Mouse (Mus musculus) limb, embryonic 15.5 days (tissue): Measurements from ENCODE around the gene Zmym1. TPM values are rescaled to one million over a fixed set of nuclear protein-coding genes. Genes with fewer than 3 reads are reported as not detected.

Experiments
- ATAC-seq: fragments of 200-750 bp; cut with Nextera tagmentation; 2 replicates; pipeline ENCODE4 v1.8.0; 2017; ENCODE audit warnings: low read depth, moderate TSS enrichment; ENCODE audit not compliant: insufficient number of reproducible peaks, low FRiP score, low TSS enrichment
- H3K27ac ChIP-seq: fragments of 300-500 bp; sonication (generic); 2 replicates; pipeline ENCODE4 v1.5.1; 2015; ENCODE audit warnings: moderate library complexity, mild to moderate bottlenecking, inconsistent platforms
- H3K27me3 ChIP-seq: fragments of 300-500 bp; sonication (generic); 2 replicates; pipeline ENCODE4 v1.6.1; 2015; ENCODE audit warnings: inconsistent platforms
- H3K36me3 ChIP-seq: fragments of 300-500 bp; sonication (generic); 2 replicates; pipeline ENCODE4 v1.6.1; 2015; ENCODE audit warnings: inconsistent platforms
- H3K4me1 ChIP-seq: fragments of 300-500 bp; sonication (generic); 2 replicates; pipeline ENCODE4 v1.6.1; 2015; ENCODE audit warnings: inconsistent platforms
- H3K4me2 ChIP-seq: fragments of 300-500 bp; sonication (generic); 2 replicates; pipeline ENCODE4 v1.6.1; 2015; ENCODE audit warnings: mild to moderate bottlenecking, inconsistent platforms
- H3K4me3 ChIP-seq: fragments of 300-500 bp; sonication (generic); 2 replicates; pipeline ENCODE4 v1.5.1; 2015; ENCODE audit warnings: mild to moderate bottlenecking, inconsistent platforms
- H3K9ac ChIP-seq: fragments of 300-500 bp; sonication (generic); 2 replicates; pipeline ENCODE4 v1.6.1; 2015; ENCODE audit warnings: inconsistent platforms
- H3K9me3 ChIP-seq: fragments of 300-500 bp; sonication (generic); 2 replicates; pipeline ENCODE4 v1.6.1; 2016; ENCODE audit warnings: inconsistent platforms
- WGBS: fragments of 180-500 bp; shearing (Covaris S2); methylation state at CpG from one replicate; pipeline ENCODE4 v1.1.7; 2015; 5-methylcytosine and 5-hydroxymethylcytosine counted together
- polyA plus RNA-seq: library from polyadenylated mRNA; unstranded; fragments of >200 nt; fragmentation: Nextera tagmentation; extraction: Ambion mirVana; gene quantifications from 2 replicates; pipeline ENCODE4 v1.2.1, GENCODE M21; 2015

The Zmym1 gene
- polyA plus RNA-seq, 1 experiment from 2014 or later: 18.5 TPM

GRCm38 (mm10) chr4:127054522-127055198 is 6.3 kb downstream of the Zmym1 start:
- Histone ChIP-seq H3K27me3 (no peaks in the 10 kb centered on the region), H3K9me3 (no peaks in the 10 kb centered on the region), H3K36me3 (peaks cover 54% of the 10 kb centered on the region), H3K4me2 (no peak overlapping the region), H3K4me3 (no peak overlapping the region), H3K4me1 (no peaks in the 10 kb centered on the region), H3K27ac (no peak overlapping the region), H3K9ac (no peak overlapping the region)
- ATAC-seq: no peak
- WGBS: 82% methylated on average over 7 of the region's 7 CpGs

- ATAC-seq: no peak
- H3K27me3 ChIP-seq: no peaks in the 10 kb centered on the region
- H3K9me3 ChIP-seq: no peaks in the 10 kb centered on the region
- H3K4me1 ChIP-seq: no peaks in the 10 kb centered on the region
- WGBS: 90% methylated on average over 5 of the region's 5 CpGs
- H3K4me2 ChIP-seq: no peak overlapping the region
- H3K9ac ChIP-seq: no peak overlapping the region
- no peak overlapping the region for H3K27ac ChIP-seq
- H3K4me3 ChIP-seq: no peak overlapping the region
- H3K36me3 ChIP-seq: peaks cover 59% of the 10 kb centered on the region
These were observed 7.9 kb downstream of the Zmym1 start for GRCm38 (mm10) chr4:127053071-127053470.

DNA sequence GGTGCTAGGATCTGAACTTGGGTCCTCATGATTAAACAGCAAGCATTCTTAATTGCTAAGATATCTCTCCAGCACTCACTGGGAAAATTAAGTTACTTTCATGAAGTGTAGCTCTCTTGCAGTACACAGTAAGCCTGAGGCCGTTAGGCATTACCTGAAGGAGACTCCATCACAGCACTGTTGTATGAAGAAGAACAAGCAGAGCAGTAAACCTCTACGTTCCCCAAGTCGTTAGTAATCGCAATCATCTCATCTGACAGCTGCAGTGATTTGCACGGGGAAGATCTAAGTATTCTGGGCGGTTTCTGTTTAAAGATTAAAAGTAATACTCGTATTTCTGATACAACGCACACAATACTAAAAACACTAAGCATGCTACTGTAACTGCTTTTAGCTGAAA is 9.8 kb downstream of the Zmym1 start:
- ATAC-seq: no peak
- Histone ChIP-seq H3K27ac (no peak overlapping the region), H3K36me3 (peaks cover 64% of the 10 kb centered on the region)

GRCm38 (mm10) chr4:127043540-127043939 is 17.4 kb downstream of the Zmym1 start:
- 87% methylated on average over 4 of the region's 4 CpGs for WGBS
- H3K9me3 ChIP-seq: no peaks in the 10 kb centered on the region
- no peak overlapping the region for H3K9ac ChIP-seq
- ATAC-seq: no peak
- H3K27me3 ChIP-seq: no peaks in the 10 kb centered on the region
- no peak overlapping the region for H3K27ac ChIP-seq
- peaks cover 61% of the 10 kb centered on the region for H3K36me3 ChIP-seq
- H3K4me3 ChIP-seq: no peak overlapping the region
- no peaks in the 10 kb centered on the region for H3K4me1 ChIP-seq
- H3K4me2 ChIP-seq: no peak overlapping the region

More for the DNA sequence above, 9.8 kb downstream of the Zmym1 start:
- WGBS: 75% methylated on average over 8 of the region's 8 CpGs
- no peaks in the 10 kb centered on the region for H3K4me1 ChIP-seq
- no peak overlapping the region for H3K4me2 ChIP-seq
- no peaks in the 10 kb centered on the region for H3K9me3 ChIP-seq
- no peaks in the 10 kb centered on the region for H3K27me3 ChIP-seq
- H3K9ac ChIP-seq: no peak overlapping the region
- H3K4me3 ChIP-seq: no peak overlapping the region

DNA sequence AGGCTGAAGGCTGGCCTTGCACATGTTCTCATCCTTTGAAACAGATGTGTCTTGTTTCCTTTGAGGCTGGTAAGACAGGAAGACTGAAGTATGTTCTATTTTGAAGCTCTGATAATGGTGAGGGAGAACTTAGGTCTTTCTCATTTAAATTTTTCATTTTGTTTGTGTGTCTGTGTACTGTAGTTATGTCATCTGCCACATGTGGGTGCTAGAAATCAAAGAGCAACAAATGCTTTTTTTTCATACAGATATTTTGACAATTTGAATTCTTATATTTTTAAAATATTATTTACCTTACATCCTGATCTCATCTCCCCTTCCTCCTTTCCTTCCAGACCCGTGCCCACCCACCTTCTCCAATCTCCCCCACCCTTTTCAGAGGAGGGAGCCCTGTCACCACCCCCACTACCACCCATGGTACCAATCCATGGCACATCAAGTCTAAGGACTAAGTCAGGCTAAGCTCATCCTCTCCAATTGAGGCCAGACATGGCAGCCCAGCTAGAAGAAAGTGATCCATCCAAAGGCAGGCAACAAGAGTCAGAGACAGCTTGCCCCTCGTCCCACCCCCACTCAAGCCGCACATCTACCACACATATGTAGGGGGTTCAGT is 21.0 kb downstream of the Zmym1 start:
- 75% methylated on average over 3 of the region's 3 CpGs for WGBS
- Histone ChIP-seq H3K4me2 (no peak overlapping the region), H3K27ac (no peak overlapping the region), H3K27me3 (no peaks in the 10 kb centered on the region), H3K4me1 (no peaks in the 10 kb centered on the region), H3K9ac (no peak overlapping the region), H3K36me3 (peaks cover 61% of the 10 kb centered on the region), H3K4me3 (no peak overlapping the region), H3K9me3 (no peaks in the 10 kb centered on the region)
- no peak for ATAC-seq

GRCm38 (mm10) chr4:127038828-127039349 is 22.1 kb downstream of the Zmym1 start:
- WGBS: 94% methylated on average over 3 of the region's 3 CpGs

DNA sequence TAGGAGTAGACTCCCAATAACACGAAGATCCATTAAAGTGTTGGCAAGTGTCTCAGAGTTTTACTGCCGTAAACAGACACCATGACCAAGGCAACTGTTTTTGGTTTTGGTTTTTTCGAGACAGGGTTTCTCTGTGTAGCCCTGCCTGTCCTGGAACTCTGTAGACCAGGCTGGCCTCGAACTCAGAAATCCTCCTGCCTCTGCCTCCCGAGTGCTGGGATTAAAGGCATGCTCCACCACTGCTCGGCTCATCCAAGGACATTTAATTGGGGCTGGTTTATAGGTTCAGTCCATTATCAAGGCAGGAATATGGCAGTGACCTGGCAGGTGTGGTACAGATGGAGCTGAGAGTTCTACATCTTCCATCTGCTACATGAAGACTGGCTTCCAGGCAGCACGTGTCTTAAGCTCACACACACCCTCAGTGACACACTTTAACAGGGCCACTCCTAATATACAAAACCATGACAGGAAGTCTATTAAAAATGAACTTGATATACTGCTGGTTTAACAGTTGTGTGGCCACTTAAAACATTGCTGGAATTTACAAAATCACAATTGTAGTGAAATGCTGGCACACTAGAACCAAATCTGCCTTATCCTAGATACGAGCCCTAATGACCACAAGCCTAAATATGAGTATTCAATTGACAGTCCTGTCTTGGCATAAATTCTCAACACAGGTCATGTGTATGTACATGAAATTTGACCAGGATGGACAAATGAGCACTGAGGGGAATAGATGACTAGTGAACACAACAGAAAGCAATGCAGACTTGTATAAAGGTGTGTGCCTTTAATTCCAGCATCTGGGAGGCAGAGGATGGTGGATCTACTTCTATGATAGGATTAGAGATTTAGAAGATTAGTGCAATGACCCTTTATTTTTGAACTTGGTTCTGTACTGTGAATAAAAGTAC is 22.8 kb downstream of the Zmym1 start:
- no peaks in the 10 kb centered on the region for H3K27me3 ChIP-seq
- no peak overlapping the region for H3K27ac ChIP-seq
- no peak for ATAC-seq
- H3K4me1 ChIP-seq: no peaks in the 10 kb centered on the region
- H3K36me3 ChIP-seq: peaks cover 67% of the 10 kb centered on the region
- no peak overlapping the region for H3K4me2 ChIP-seq
- no peak overlapping the region for H3K9ac ChIP-seq
- no peaks in the 10 kb centered on the region for H3K9me3 ChIP-seq
- H3K4me3 ChIP-seq: no peak overlapping the region
- 68% methylated on average over 8 of the region's 8 CpGs for WGBS

More at GRCm38 (mm10) chr4:127038828-127039349, 22.1 kb downstream of the Zmym1 start:
- H3K9ac ChIP-seq: no peak overlapping the region
- no peak overlapping the region for H3K4me3 ChIP-seq
- no peaks in the 10 kb centered on the region for H3K4me1 ChIP-seq
- no peak overlapping the region for H3K4me2 ChIP-seq
- no peak overlapping the region for H3K27ac ChIP-seq
- H3K36me3 ChIP-seq: peaks cover 60% of the 10 kb centered on the region
- H3K9me3 ChIP-seq: no peaks in the 10 kb centered on the region
- no peaks in the 10 kb centered on the region for H3K27me3 ChIP-seq
- no peak for ATAC-seq

GRCm38 (mm10) chr4:127037158-127037557 is 23.8 kb downstream of the Zmym1 start:
- Histone ChIP-seq H3K27me3 (no peaks in the 10 kb centered on the region), H3K36me3 (peaks cover 70% of the 10 kb centered on the region), H3K4me2 (no peak overlapping the region), H3K27ac (no peak overlapping the region), H3K4me3 (no peak overlapping the region), H3K9me3 (no peaks in the 10 kb centered on the region), H3K4me1 (no peaks in the 10 kb centered on the region), H3K9ac (no peak overlapping the region)
- no peak for ATAC-seq
- WGBS: 89% methylated on average over 3 of the region's 3 CpGs

GRCm38 (mm10) chr4:127027228-127028190 is 33.4 kb downstream of the Zmym1 start:
- no peak for ATAC-seq
- Histone ChIP-seq H3K36me3 (peaks cover 74% of the 10 kb centered on the region), H3K4me3 (no peak overlapping the region)

GRCm38 (mm10) chr4:127026826-127027225 is 34.1 kb downstream of the Zmym1 start:
- H3K27ac ChIP-seq: no peak overlapping the region
- H3K4me2 ChIP-seq: no peak overlapping the region
- no peak overlapping the region for H3K4me3 ChIP-seq
- no peak overlapping the region for H3K9ac ChIP-seq
- H3K4me1 ChIP-seq: peaks cover 29% of the 10 kb centered on the region
- ATAC-seq: no peak
- H3K9me3 ChIP-seq: no peaks in the 10 kb centered on the region
- peaks cover 69% of the 10 kb centered on the region for H3K36me3 ChIP-seq
- WGBS: 83% methylated on average over 4 of the region's 4 CpGs
- H3K27me3 ChIP-seq: no peaks in the 10 kb centered on the region

More at GRCm38 (mm10) chr4:127027228-127028190, 33.4 kb downstream of the Zmym1 start:
- no peaks in the 10 kb centered on the region for H3K9me3 ChIP-seq
- H3K9ac ChIP-seq: no peak overlapping the region
- 72% methylated on average over 4 of the region's 4 CpGs for WGBS
- H3K4me1 ChIP-seq: peaks cover 29% of the 10 kb centered on the region
- H3K27me3 ChIP-seq: no peaks in the 10 kb centered on the region
- no peak overlapping the region for H3K27ac ChIP-seq
- H3K4me2 ChIP-seq: no peak overlapping the region

GRCm38 (mm10) chr4:127024240-127024639 is 36.7 kb downstream of the Zmym1 start:
- peaks cover 47% of the 10 kb centered on the region for H3K36me3 ChIP-seq
- no peak overlapping the region for H3K27ac ChIP-seq
- WGBS: 32% methylated on average over 1 of the region's 1 CpGs
- H3K27me3 ChIP-seq: no peaks in the 10 kb centered on the region
- H3K4me3 ChIP-seq: peak overlapping the region; percentile 94
- H3K9ac ChIP-seq: peak overlapping the region; percentile 14; the same call in 1 of the 2 replicates
- peaks cover 33% of the 10 kb centered on the region for H3K4me1 ChIP-seq
- no peak for ATAC-seq
- no peaks in the 10 kb centered on the region for H3K9me3 ChIP-seq
- H3K4me2 ChIP-seq: peak overlapping the region; percentile 71
